Mouse (Mus musculus) embryo, embryonic 10 days (tissue): ENCODE data around the gene Inpp5a.
"Not testable (repeated sequence)": the region's sequence is repeated elsewhere in the genome, so short reads cannot be mapped to it uniquely, and the experiment has no call there.

Experiments used
- DNase-seq: peaks from one replicate; pipeline ENCODE4 v3.0.0-alpha.2; 2015; ENCODE audit warnings: low spot score

Inpp5a gene

GRCm38 (mm10) chr7:139399977-139400685 lies 11.2 kb downstream of the Inpp5a start:
- DNase-seq, result no peak

- no peak for DNase-seq
Measured at GRCm38 (mm10) chr7:139400926-139401325, 12.0 kb downstream of the Inpp5a start.

- no peak for DNase-seq
Measured at GRCm38 (mm10) chr7:139401791-139402190, 12.9 kb downstream of the Inpp5a start.

DNA sequence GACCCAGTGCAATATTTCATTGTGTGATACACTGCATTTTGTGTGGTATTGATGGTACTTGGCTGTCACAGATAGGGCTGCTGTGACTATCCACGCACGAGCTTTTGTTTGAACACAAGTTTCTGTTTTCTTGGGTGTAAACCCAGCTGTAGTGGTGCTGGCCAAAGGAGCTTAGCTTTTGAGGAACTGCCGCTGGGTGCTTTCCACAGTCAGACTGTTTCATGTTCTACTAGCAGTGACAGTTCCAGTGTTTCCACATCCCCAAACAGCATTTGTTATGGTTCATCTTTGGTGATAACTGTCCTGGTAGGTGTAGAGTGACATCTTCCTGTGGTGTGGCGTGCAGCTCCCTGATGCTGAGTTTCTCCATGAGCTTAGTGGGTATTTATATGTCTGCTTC lies 13.8 kb downstream of the Inpp5a start:
- DNase-seq, result no peak

- DNase-seq, result no peak
Measured at GRCm38 (mm10) chr7:139406581-139406980, 17.7 kb downstream of the Inpp5a start.

- DNase-seq, result no peak
Measured at GRCm38 (mm10) chr7:139407966-139408365, 19.1 kb downstream of the Inpp5a start.

DNA sequence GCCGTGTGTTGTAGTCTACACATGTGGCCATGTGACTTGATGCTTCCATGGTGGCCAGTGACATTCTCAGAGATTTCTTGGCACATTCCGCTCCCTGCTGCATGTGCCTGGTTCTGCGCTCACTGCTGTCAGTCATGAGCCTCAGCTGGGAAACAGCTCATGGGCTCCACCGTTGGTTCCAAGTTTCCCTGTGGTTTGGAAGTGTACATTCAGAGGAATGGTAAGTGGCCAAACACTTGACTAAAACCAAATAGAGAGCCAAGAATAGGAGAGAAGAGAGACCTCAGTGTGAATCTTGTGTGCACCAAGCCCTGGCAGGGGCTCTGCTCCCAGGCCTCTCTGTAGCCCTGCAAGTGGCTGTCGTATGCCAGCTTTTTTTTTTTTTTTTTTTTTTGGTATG lies 21.0 kb downstream of the Inpp5a start:
- DNase-seq, result no peak

GRCm38 (mm10) chr7:139412223-139412950 lies 23.5 kb downstream of the Inpp5a start:
- no peak for DNase-seq

- no peak for DNase-seq
Measured at GRCm38 (mm10) chr7:139413400-139413799, 24.5 kb downstream of the Inpp5a start.

GRCm38 (mm10) chr7:139415616-139416225 lies 26.8 kb downstream of the Inpp5a start:
- no peak for DNase-seq

GRCm38 (mm10) chr7:139418371-139418770 lies 29.5 kb downstream of the Inpp5a start:
- DNase-seq, result no peak

- no peak for DNase-seq
Measured at GRCm38 (mm10) chr7:139422827-139423226, 33.9 kb downstream of the Inpp5a start.

DNA sequence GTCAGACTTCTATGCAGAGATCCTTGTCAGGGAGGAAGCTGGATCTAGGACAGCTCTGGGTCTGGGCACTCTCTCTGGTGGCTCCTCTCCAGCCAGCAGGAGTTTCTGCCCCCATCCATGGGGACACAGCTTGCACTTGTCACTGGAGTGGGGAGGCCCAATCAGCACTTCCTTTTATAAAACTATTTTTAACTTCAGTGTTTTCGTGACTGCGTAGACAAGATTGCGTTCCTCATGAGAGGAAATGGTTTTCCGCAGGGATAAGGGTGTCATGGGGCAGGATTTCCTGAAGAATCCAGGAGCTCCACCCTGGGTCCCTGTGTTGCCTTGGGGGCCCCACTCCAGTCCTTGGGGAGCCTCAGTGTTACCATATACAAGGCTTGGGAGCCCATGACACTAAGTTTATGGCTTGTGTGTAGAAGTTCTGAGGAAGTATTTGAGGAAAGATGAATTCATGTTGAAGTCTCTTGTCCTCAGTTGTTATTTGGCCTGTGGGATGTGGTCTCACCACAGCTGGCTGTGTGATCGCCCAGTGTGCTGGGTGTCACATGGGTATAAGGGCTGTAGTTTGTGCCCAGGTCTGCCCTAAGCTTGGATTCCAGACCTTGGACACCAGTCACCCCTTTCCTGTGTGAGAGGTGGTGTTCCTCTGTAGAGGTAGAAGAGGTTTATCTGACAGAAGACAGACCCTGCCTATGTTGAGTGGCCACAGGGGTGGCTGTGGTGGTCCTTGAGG lies 45.4 kb downstream of the Inpp5a start:
- no peak for DNase-seq

DNA sequence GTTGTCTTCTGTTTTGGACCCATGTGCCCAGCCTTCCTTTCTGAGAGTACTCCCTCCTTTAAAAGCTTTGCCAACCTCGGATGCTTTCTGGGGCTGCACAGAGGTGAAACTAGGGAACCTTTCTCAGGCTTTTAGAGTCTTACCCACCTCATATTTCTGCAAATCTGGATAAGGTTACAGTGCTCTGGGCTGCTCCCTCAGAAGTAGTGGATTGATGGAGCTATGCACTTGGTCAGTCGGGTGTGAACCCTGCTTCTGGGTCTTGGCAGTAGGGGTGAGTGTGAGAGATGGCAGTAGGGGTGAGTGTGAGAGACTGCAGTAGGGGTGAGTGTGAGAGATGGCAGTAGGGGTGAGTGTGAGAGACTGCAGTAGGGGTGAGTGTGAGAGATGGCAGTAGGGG lies 46.0 kb downstream of the Inpp5a start:
- DNase-seq, result not testable (repeated sequence)

DNA sequence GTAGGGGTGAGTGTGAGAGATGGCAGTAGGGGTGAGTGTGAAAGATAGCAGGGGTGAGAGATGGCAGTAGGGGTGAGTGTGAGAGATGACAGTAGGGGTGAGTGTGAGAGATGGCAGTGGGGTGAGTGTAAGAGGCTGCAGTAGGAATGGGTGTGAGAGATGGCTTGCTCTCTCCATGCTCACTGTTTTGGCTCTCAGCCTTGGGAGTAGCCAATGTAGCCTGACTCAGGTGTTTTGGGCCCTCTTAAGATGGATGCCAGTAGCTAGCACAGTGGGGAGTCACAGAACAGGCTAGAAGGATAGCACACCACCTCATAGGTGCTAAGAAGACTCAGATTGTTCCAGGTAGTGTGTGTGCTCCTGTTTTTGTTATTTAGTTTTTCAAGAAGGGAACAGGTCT lies 46.8 kb downstream of the Inpp5a start:
- no peak for DNase-seq

- no peak for DNase-seq
Measured at GRCm38 (mm10) chr7:139436951-139437350, 48.0 kb downstream of the Inpp5a start.

GRCm38 (mm10) chr7:139437471-139437870 lies 48.6 kb downstream of the Inpp5a start:
- DNase-seq, result no peak

DNA sequence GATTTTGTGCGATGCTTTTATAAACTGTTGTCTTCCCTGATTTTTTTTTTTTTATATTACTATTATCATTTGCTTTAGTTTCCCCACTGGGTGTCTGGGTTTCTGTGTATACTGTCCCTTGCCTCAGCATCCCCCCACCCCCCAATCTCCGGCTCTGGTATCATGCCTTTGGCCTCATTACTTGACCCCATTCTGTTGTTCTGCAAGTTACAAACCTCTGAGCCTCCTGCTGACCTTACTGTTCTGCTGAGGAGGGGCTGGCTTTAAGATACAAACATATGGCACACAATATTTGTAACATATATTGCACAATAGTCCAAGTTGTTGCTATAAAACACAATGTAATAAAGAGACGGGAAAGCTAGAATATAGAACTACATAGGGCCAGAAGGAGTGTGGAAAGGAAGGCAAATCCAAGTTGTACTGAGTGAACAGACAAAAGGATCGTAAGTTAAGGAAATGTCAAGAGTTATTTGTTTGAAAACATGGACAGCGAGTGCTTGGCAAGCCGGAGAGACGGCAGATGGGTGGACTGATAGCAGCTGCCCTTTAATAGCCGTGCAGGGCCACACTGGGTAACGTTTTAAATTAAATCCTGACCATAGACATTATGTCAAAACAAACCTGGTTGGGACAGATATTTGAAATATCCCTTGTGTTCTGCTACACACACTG lies 49.2 kb downstream of the Inpp5a start:
- no peak for DNase-seq

- DNase-seq, result no peak
Measured at GRCm38 (mm10) chr7:139438601-139438945, 49.7 kb downstream of the Inpp5a start.

GRCm38 (mm10) chr7:139439031-139439430 lies 50.1 kb downstream of the Inpp5a start:
- no peak for DNase-seq

- no peak for DNase-seq
Measured at GRCm38 (mm10) chr7:139439922-139440895, 51.3 kb downstream of the Inpp5a start.
